In genomic region chr4:122959816-122960215, GRCm38 (mm10) we compare ENCODE assay signal across 8 mouse cellular contexts. TPM values are rescaled to one million over a fixed set of nuclear protein-coding genes. Genes with fewer than 3 reads are reported as not detected.
A peak's percentile ranks its signal among the peaks of the same experiment; 100 is the strongest.
DNase-seq lines count a peak whose midpoint lies in the region; ATAC-seq lines count a peak whose summit lies in the region.
"Had no signal": no experiment of that assay in that cellular context is flagged by ENCODE, and none has a peak within 500 bp of the region (broad histone marks: within the 10 kb centered on the region; RNA-seq: fewer than 3 reads in every experiment).

No protein-coding gene starts in this region.

- peak overlapping the region; percentile 91 for H3K4me2 ChIP-seq in lung, embryonic 15.5 days
- H3K4me2 ChIP-seq in forebrain, embryonic 12.5 days, result peak overlapping the region; percentile 96
- peak overlapping the region; percentile 75 for H3K4me2 ChIP-seq in liver, embryonic 13.5 days
- H3K4me2 ChIP-seq in stomach, embryonic 16.5 days (ENCODE audit: low read depth, low read length), result peak overlapping the region; percentile 97

- 7% methylated on average over 8 of the region's 8 CpGs for WGBS in lung, embryonic 15.5 days
- 4% methylated on average over 8 of the region's 8 CpGs for WGBS in forebrain, embryonic 12.5 days
- WGBS in liver, embryonic 13.5 days (ENCODE audit: insufficient replicate concordance), result 14% methylated on average over 8 of the region's 8 CpGs
- WGBS in stomach, embryonic 16.5 days, result 10% methylated on average over 8 of the region's 8 CpGs

- H3K4me1 ChIP-seq in lung, embryonic 15.5 days, result peaks cover 40% of the 10 kb centered on the region
- H3K4me1 ChIP-seq in forebrain, embryonic 12.5 days, result peaks cover 56% of the 10 kb centered on the region
- peaks cover 33% of the 10 kb centered on the region for H3K4me1 ChIP-seq in liver, embryonic 13.5 days (replicated peaks)
- peaks cover 23% of the 10 kb centered on the region for H3K4me1 ChIP-seq in stomach, embryonic 16.5 days (ENCODE audit: control insufficient read depth, insufficient read depth, low read length)

- H3K27ac ChIP-seq in lung, embryonic 15.5 days, result no peak overlapping the region
- H3K27ac ChIP-seq in forebrain, embryonic 12.5 days, result no peak overlapping the region; the same call in 1 of the 2 replicates
- H3K27ac ChIP-seq in liver, embryonic 13.5 days, result no peak overlapping the region
- peak overlapping the region; percentile 22; the same call in 1 of the 2 replicates for H3K27ac ChIP-seq in stomach, embryonic 16.5 days (ENCODE audit: low read length)

- peak overlapping the region; percentile 40 for H3K4me3 ChIP-seq in lung, embryonic 15.5 days
- peak overlapping the region; percentile 65 for H3K4me3 ChIP-seq in forebrain, embryonic 12.5 days (replicated peaks)
- H3K4me3 ChIP-seq in liver, embryonic 13.5 days (replicated peaks), result peak overlapping the region; percentile 52; the same call in 1 of the 2 replicates
- H3K4me3 ChIP-seq in stomach, embryonic 16.5 days (replicated peaks; ENCODE audit: low read length), result peak overlapping the region; percentile 60

- no peak for DNase-seq in lung, postnatal 4 days
- no peak for DNase-seq in liver, embryonic 13.5 days
- no peak for DNase-seq in urinary bladder, adult 2 months (ENCODE audit: low spot score)
- DNase-seq in layer of hippocampus, adult 18-20 months (ENCODE audit: low spot score in 2 of 2), result no peak
- DNase-seq: adrenal gland, postnatal 25 days had no signal

- no peak for ATAC-seq in lung, embryonic 15.5 days (ENCODE audit: borderline replicate concordance, extremely low read depth, low FRiP score, low TSS enrichment)
- no peak for ATAC-seq in forebrain, embryonic 12.5 days (ENCODE audit: low FRiP score)
- ATAC-seq in liver, embryonic 13.5 days (ENCODE audit: low read depth), result no peak
- no peak for ATAC-seq in stomach, embryonic 16.5 days (ENCODE audit: insufficient read depth, low FRiP score)

- H3K27me3 ChIP-seq in lung, embryonic 15.5 days, result peaks cover 79% of the 10 kb centered on the region
- H3K27me3 ChIP-seq in forebrain, embryonic 12.5 days, result 0 out of 2 replicates have a peak, but pooled peaks cover 7% of the 10 kb centered on the region
- H3K27me3 ChIP-seq in liver, embryonic 13.5 days, result peaks cover 74% of the 10 kb centered on the region
- H3K27me3 ChIP-seq in stomach, embryonic 16.5 days (ENCODE audit: control insufficient read depth, insufficient read depth, low read length), result peaks cover 8% of the 10 kb centered on the region; the same call in 1 of the 2 replicates

- H3K9ac ChIP-seq in lung, embryonic 15.5 days, result no peak overlapping the region
- H3K9ac ChIP-seq in forebrain, embryonic 12.5 days, result peak overlapping the region; percentile 69
- no peak overlapping the region for H3K9ac ChIP-seq in liver, embryonic 13.5 days
- H3K9ac ChIP-seq in stomach, embryonic 16.5 days (ENCODE audit: low read length), result peak overlapping the region; percentile 69

- H3K36me3 ChIP-seq in lung, embryonic 15.5 days, result no peaks in the 10 kb centered on the region
- peaks cover 23% of the 10 kb centered on the region for H3K36me3 ChIP-seq in forebrain, embryonic 12.5 days (replicated peaks)
- H3K36me3 ChIP-seq in liver, embryonic 13.5 days, result no peaks in the 10 kb centered on the region
- H3K36me3 ChIP-seq in stomach, embryonic 16.5 days (ENCODE audit: control insufficient read depth, insufficient read depth, low read length), result no peaks in the 10 kb centered on the region

- no peaks in the 10 kb centered on the region for H3K9me3 ChIP-seq in lung, embryonic 15.5 days
- no peaks in the 10 kb centered on the region for H3K9me3 ChIP-seq in forebrain, embryonic 12.5 days
- H3K9me3 ChIP-seq in liver, embryonic 13.5 days (replicated peaks), result no peaks in the 10 kb centered on the region
- H3K9me3 ChIP-seq in stomach, embryonic 16.5 days (replicated peaks; ENCODE audit: control insufficient read depth, low read length), result no peaks in the 10 kb centered on the region

RNA-seq across cellular contexts. Expression of gene Mfsd2a, which starts 1.2 kb away (rescaled TPM):
- polyA plus RNA-seq in lung, embryonic 15.5 days (2015; fragmentation: Nextera tagmentation; extraction: Ambion mirVana), result 0.82 and 0.83 TPM in 2 replicates
- polyA plus RNA-seq in forebrain, embryonic 12.5 days (2016; fragmentation: Nextera tagmentation; extraction: Ambion mirVana), result 21.7 TPM in 2 replicates
- 0.09 and 0.22 TPM in 2 replicates for polyA plus RNA-seq in liver, embryonic 13.5 days (2015; fragmentation: Nextera tagmentation; extraction: Ambion mirVana)
- polyA plus RNA-seq in stomach, embryonic 16.5 days (2015; fragmentation: Nextera tagmentation; extraction: Ambion mirVana), result 5.8 and 8.4 TPM in 2 replicates
- polyA plus RNA-seq in urinary bladder, adult 2 months (2012; rRNA removed), result 3.7 and 5.0 TPM in 2 replicates
- total RNA-seq in layer of hippocampus, adult 18-20 months (2021), result 10 to 100 TPM; 44.8 to 48.9 TPM
- total RNA-seq: adrenal gland, postnatal 25 days had no signal

RNA-seq across cellular contexts. Expression of gene Mycl, which starts 35.6 kb away (rescaled TPM):
- 18.5 and 20.8 TPM in 2 replicates for polyA plus RNA-seq in lung, embryonic 15.5 days (2015; fragmentation: Nextera tagmentation; extraction: Ambion mirVana)
- polyA plus RNA-seq in forebrain, embryonic 12.5 days (2016; fragmentation: Nextera tagmentation; extraction: Ambion mirVana), result 84.0 and 84.3 TPM in 2 replicates
- 0.70 and 0.74 TPM in 2 replicates for polyA plus RNA-seq in liver, embryonic 13.5 days (2015; fragmentation: Nextera tagmentation; extraction: Ambion mirVana)
- polyA plus RNA-seq in stomach, embryonic 16.5 days (2015; fragmentation: Nextera tagmentation; extraction: Ambion mirVana), result 13.0 and 13.8 TPM in 2 replicates
- 50.5 and 53.6 TPM in 2 replicates for polyA plus RNA-seq in urinary bladder, adult 2 months (2012; rRNA removed)
- 10 to 100 TPM; 30.1 to 32.4 TPM for total RNA-seq in layer of hippocampus, adult 18-20 months (2021)

RNA-seq across cellular contexts. Expression of gene Trit1, which starts 56.6 kb away (rescaled TPM):
- 15.9 and 19.2 TPM in 2 replicates for polyA plus RNA-seq in lung, embryonic 15.5 days (2015; fragmentation: Nextera tagmentation; extraction: Ambion mirVana)
- 29.3 and 29.7 TPM in 2 replicates for polyA plus RNA-seq in forebrain, embryonic 12.5 days (2016; fragmentation: Nextera tagmentation; extraction: Ambion mirVana)
- polyA plus RNA-seq in liver, embryonic 13.5 days (2015; fragmentation: Nextera tagmentation; extraction: Ambion mirVana), result 7.2 TPM in 2 replicates
- 20.1 and 21.2 TPM in 2 replicates for polyA plus RNA-seq in stomach, embryonic 16.5 days (2015; fragmentation: Nextera tagmentation; extraction: Ambion mirVana)
- 15.9 and 16.2 TPM in 2 replicates for polyA plus RNA-seq in urinary bladder, adult 2 months (2012; rRNA removed)
- total RNA-seq in layer of hippocampus, adult 18-20 months (2021), result 10 to 100 TPM; 19.5 to 20.2 TPM

Comparison
In these comparisons a context has a peak if more than half of its experiments do, and no peak if none do; other contexts are left out.
1. H3K9ac ChIP-seq: peak in forebrain, embryonic 12.5 days (single experiment) and stomach, embryonic 16.5 days (single experiment); none in lung, embryonic 15.5 days (single experiment) and liver, embryonic 13.5 days (single experiment).
2. Peak in every context shown above with its lines, with median percentiles within 50 percentile points of each other: H3K4me2 ChIP-seq and H3K4me3 ChIP-seq.